Mouse (Mus musculus): ENCODE results near the gene Slc5a11. TPM values are rescaled to one million over a fixed set of nuclear protein-coding genes. Genes with fewer than 3 reads are reported as not detected.

The Slc5a11 gene
- polyA plus RNA-seq, 1 experiment from 2014 or later = 0.50 TPM

GRCm38 (mm10) chr7:123205261-123205660 is 9.3 kb upstream of the Slc5a11 start:
- Histone ChIP-seq H3K9ac (ENCODE audit: low read depth, low read length) (no peak overlapping the region), H3K27me3 (replicated peaks; ENCODE audit: control insufficient read depth, insufficient read depth, low read length) (no peaks in the 10 kb centered on the region), H3K4me1 (ENCODE audit: control insufficient read depth, insufficient read depth, low read depth, low read length) (no peaks in the 10 kb centered on the region), H3K4me3 (ENCODE audit: low read length) (no peak overlapping the region), H3K36me3 (ENCODE audit: control insufficient read depth, insufficient read depth, low read length) (no peaks in the 10 kb centered on the region), H3K4me2 (ENCODE audit: low read length) (no peak overlapping the region), H3K27ac (ENCODE audit: low read depth, low read length) (no peak overlapping the region), H3K9me3 (ENCODE audit: control insufficient read depth, low read length) (no peaks in the 10 kb centered on the region)
- 37% methylated on average over 14 of the region's 14 CpGs for WGBS
- ATAC-seq = 0 out of 2 replicates have a peak, but pooled peaks have one; percentile 20

- Histone ChIP-seq H3K4me3 (ENCODE audit: low read length) (no peak overlapping the region), H3K4me1 (ENCODE audit: control insufficient read depth, insufficient read depth, low read depth, low read length) (no peaks in the 10 kb centered on the region), H3K9me3 (ENCODE audit: control insufficient read depth, low read length) (no peaks in the 10 kb centered on the region), H3K27ac (ENCODE audit: low read depth, low read length) (no peak overlapping the region), H3K4me2 (ENCODE audit: low read length) (no peak overlapping the region), H3K27me3 (replicated peaks; ENCODE audit: control insufficient read depth, insufficient read depth, low read length) (no peaks in the 10 kb centered on the region), H3K36me3 (ENCODE audit: control insufficient read depth, insufficient read depth, low read length) (no peaks in the 10 kb centered on the region), H3K9ac (ENCODE audit: low read depth, low read length) (no peak overlapping the region)
- 79% methylated on average over 6 of the region's 6 CpGs for WGBS
- no peak for ATAC-seq
Observed at GRCm38 (mm10) chr7:123207561-123207960, 7.0 kb upstream of the Slc5a11 start.

- Histone ChIP-seq H3K27ac (ENCODE audit: low read depth, low read length) (no peak overlapping the region), H3K9ac (ENCODE audit: low read depth, low read length) (no peak overlapping the region), H3K4me1 (ENCODE audit: control insufficient read depth, insufficient read depth, low read depth, low read length) (no peaks in the 10 kb centered on the region), H3K4me3 (ENCODE audit: low read length) (no peak overlapping the region), H3K27me3 (replicated peaks; ENCODE audit: control insufficient read depth, insufficient read depth, low read length) (no peaks in the 10 kb centered on the region), H3K4me2 (ENCODE audit: low read length) (no peak overlapping the region), H3K36me3 (ENCODE audit: control insufficient read depth, insufficient read depth, low read length) (no peaks in the 10 kb centered on the region), H3K9me3 (ENCODE audit: control insufficient read depth, low read length) (no peaks in the 10 kb centered on the region)
- no peak for ATAC-seq
- WGBS = 80% methylated on average over 9 of the region's 9 CpGs
Observed at GRCm38 (mm10) chr7:123209864-123210263, 4.7 kb upstream of the Slc5a11 start.

GRCm38 (mm10) chr7:123211461-123211860 is 3.1 kb upstream of the Slc5a11 start:
- no peak overlapping the region for H3K4me2 ChIP-seq (ENCODE audit: low read length)
- no peak for ATAC-seq
- no peak overlapping the region for H3K27ac ChIP-seq (ENCODE audit: low read depth, low read length)
- H3K36me3 ChIP-seq (ENCODE audit: control insufficient read depth, insufficient read depth, low read length) = no peaks in the 10 kb centered on the region
- H3K27me3 ChIP-seq (replicated peaks; ENCODE audit: control insufficient read depth, insufficient read depth, low read length) = no peaks in the 10 kb centered on the region
- H3K9ac ChIP-seq (ENCODE audit: low read depth, low read length) = no peak overlapping the region
- H3K4me3 ChIP-seq (ENCODE audit: low read length) = no peak overlapping the region
- no peaks in the 10 kb centered on the region for H3K9me3 ChIP-seq (ENCODE audit: control insufficient read depth, low read length)
- WGBS = 57% methylated on average over 5 of the region's 5 CpGs
- H3K4me1 ChIP-seq (ENCODE audit: control insufficient read depth, insufficient read depth, low read depth, low read length) = no peaks in the 10 kb centered on the region

- 81% methylated on average over 5 of the region's 5 CpGs for WGBS
Observed at GRCm38 (mm10) chr7:123212316-123212715, 2.3 kb upstream of the Slc5a11 start.

GRCm38 (mm10) chr7:123215138-123215537 is 558 bp downstream of the Slc5a11 start:
- no peak for ATAC-seq
- Histone ChIP-seq H3K4me3 (ENCODE audit: low read length) (no peak overlapping the region), H3K9me3 (ENCODE audit: control insufficient read depth, low read length) (no peaks in the 10 kb centered on the region), H3K27ac (ENCODE audit: low read depth, low read length) (no peak overlapping the region), H3K4me2 (ENCODE audit: low read length) (no peak overlapping the region), H3K27me3 (replicated peaks; ENCODE audit: control insufficient read depth, insufficient read depth, low read length) (no peaks in the 10 kb centered on the region), H3K36me3 (ENCODE audit: control insufficient read depth, insufficient read depth, low read length) (no peaks in the 10 kb centered on the region), H3K9ac (ENCODE audit: low read depth, low read length) (no peak overlapping the region), H3K4me1 (ENCODE audit: control insufficient read depth, insufficient read depth, low read depth, low read length) (peaks cover 2% of the 10 kb centered on the region; the same call in 1 of the 2 replicates)
- 65% methylated on average over 2 of the region's 2 CpGs for WGBS

More at GRCm38 (mm10) chr7:123212316-123212715, 2.3 kb upstream of the Slc5a11 start:
- Histone ChIP-seq H3K9me3 (ENCODE audit: control insufficient read depth, low read length) (no peaks in the 10 kb centered on the region), H3K4me1 (ENCODE audit: control insufficient read depth, insufficient read depth, low read depth, low read length) (no peaks in the 10 kb centered on the region), H3K9ac (ENCODE audit: low read depth, low read length) (no peak overlapping the region), H3K4me3 (ENCODE audit: low read length) (no peak overlapping the region), H3K27me3 (replicated peaks; ENCODE audit: control insufficient read depth, insufficient read depth, low read length) (no peaks in the 10 kb centered on the region), H3K36me3 (ENCODE audit: control insufficient read depth, insufficient read depth, low read length) (no peaks in the 10 kb centered on the region), H3K27ac (ENCODE audit: low read depth, low read length) (no peak overlapping the region), H3K4me2 (ENCODE audit: low read length) (no peak overlapping the region)
- no peak for ATAC-seq

GRCm38 (mm10) chr7:123217448-123218354 is 3.1 kb downstream of the Slc5a11 start:
- no peak for ATAC-seq
- no peaks in the 10 kb centered on the region for H3K36me3 ChIP-seq (ENCODE audit: control insufficient read depth, insufficient read depth, low read length)
- no peak overlapping the region for H3K4me2 ChIP-seq (ENCODE audit: low read length)
- peaks cover 2% of the 10 kb centered on the region; the same call in 1 of the 2 replicates for H3K4me1 ChIP-seq (ENCODE audit: control insufficient read depth, insufficient read depth, low read depth, low read length)
- WGBS = 76% methylated on average over 7 of the region's 7 CpGs
- no peak overlapping the region for H3K4me3 ChIP-seq (ENCODE audit: low read length)
- H3K9me3 ChIP-seq (ENCODE audit: control insufficient read depth, low read length) = no peaks in the 10 kb centered on the region
- no peak overlapping the region for H3K27ac ChIP-seq (ENCODE audit: low read depth, low read length)
- H3K9ac ChIP-seq (ENCODE audit: low read depth, low read length) = no peak overlapping the region
- H3K27me3 ChIP-seq (replicated peaks; ENCODE audit: control insufficient read depth, insufficient read depth, low read length) = no peaks in the 10 kb centered on the region

- 19% methylated on average over 6 of the region's 6 CpGs for WGBS
- Histone ChIP-seq H3K4me2 (ENCODE audit: low read length) (no peak overlapping the region), H3K27me3 (replicated peaks; ENCODE audit: control insufficient read depth, insufficient read depth, low read length) (no peaks in the 10 kb centered on the region), H3K4me1 (ENCODE audit: control insufficient read depth, insufficient read depth, low read depth, low read length) (peaks cover 2% of the 10 kb centered on the region; the same call in 1 of the 2 replicates), H3K4me3 (ENCODE audit: low read length) (no peak overlapping the region), H3K9ac (ENCODE audit: low read depth, low read length) (no peak overlapping the region; the same call in 1 of the 2 replicates), H3K36me3 (ENCODE audit: control insufficient read depth, insufficient read depth, low read length) (no peaks in the 10 kb centered on the region), H3K27ac (ENCODE audit: low read depth, low read length) (peak overlapping the region; percentile 25; the same call in 1 of the 2 replicates), H3K9me3 (ENCODE audit: control insufficient read depth, low read length) (no peaks in the 10 kb centered on the region)
- peak; percentile 93 for ATAC-seq
Observed at GRCm38 (mm10) chr7:123218620-123219019, 4.0 kb downstream of the Slc5a11 start.

GRCm38 (mm10) chr7:123219781-123220632 is 5.4 kb downstream of the Slc5a11 start:
- Histone ChIP-seq H3K4me2 (ENCODE audit: low read length) (no peak overlapping the region), H3K27ac (ENCODE audit: low read depth, low read length) (no peak overlapping the region), H3K27me3 (replicated peaks; ENCODE audit: control insufficient read depth, insufficient read depth, low read length) (no peaks in the 10 kb centered on the region), H3K9me3 (ENCODE audit: control insufficient read depth, low read length) (no peaks in the 10 kb centered on the region), H3K36me3 (ENCODE audit: control insufficient read depth, insufficient read depth, low read length) (no peaks in the 10 kb centered on the region), H3K9ac (ENCODE audit: low read depth, low read length) (no peak overlapping the region), H3K4me3 (ENCODE audit: low read length) (no peak overlapping the region), H3K4me1 (ENCODE audit: control insufficient read depth, insufficient read depth, low read depth, low read length) (peaks cover 2% of the 10 kb centered on the region; the same call in 1 of the 2 replicates)
- 71% methylated on average over 13 of the region's 13 CpGs for WGBS
- no peak for ATAC-seq
